Mouse (Mus musculus) C2C12 (cell line): ENCODE data around the gene Cfap97d2.

Experiments used
- CTCF ChIP-seq: IDR thresholded peaks from one replicate; pipeline ENCODE4 v1.5.1; 2011; ENCODE audit not compliant: control insufficient read depth, insufficient read depth, insufficient read length
- MYOD1 ChIP-seq: IDR thresholded peaks from one replicate; pipeline ENCODE4 v1.6.1; 2011; ENCODE audit warnings: low read depth; ENCODE audit not compliant: control insufficient read depth, insufficient read length

DNA sequence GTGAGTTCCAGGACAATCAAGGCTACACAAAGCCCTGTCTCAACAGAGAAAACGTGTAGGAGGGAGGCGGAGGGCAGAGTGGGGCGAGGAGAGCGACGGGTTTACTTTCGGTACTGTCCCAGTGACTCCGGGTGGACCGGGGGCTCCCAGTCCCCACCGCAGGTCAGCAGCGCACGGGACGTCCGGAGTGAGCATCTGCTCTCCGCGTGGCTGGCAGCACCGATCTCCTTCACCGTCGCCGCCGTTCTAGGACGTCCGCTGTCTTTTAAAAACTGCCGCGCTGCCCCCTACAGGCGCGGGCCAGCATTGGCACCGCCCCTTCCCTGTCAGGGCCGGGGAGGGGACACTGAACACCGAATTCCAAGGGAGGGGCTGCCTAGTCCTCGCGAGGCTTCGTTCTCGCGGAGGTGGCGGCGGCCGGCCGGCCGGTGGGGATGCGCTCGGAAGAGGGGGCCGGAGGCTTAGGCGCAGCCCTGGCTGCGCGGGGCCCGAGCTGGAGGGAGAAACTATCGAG, 79.6 kb downstream of the Cfap97d2 start, which contains the start of gene Upf3a:
- no peak for TF ChIP-seq MYOD1
- TF ChIP-seq CTCF = peak; percentile 52
